Mouse (Mus musculus) stomach, embryonic 15.5 days (tissue): ENCODE results near the gene Cnn3. TPM values are rescaled to one million over a fixed set of nuclear protein-coding genes. Genes with fewer than 3 reads are reported as not detected.

ENCODE experiments used
- ATAC-seq: fragments of 200-750 bp; cut with Nextera tagmentation; 2 replicates; pipeline ENCODE4 v1.8.0; 2017; ENCODE audit warnings: low read depth, moderate number of reproducible peaks, moderate TSS enrichment; ENCODE audit not compliant: insufficient read depth, low FRiP score
- H3K27ac ChIP-seq: fragments of 300-500 bp; sonication (generic); 2 replicates; pipeline ENCODE4 v1.5.1; 2015; ENCODE audit warnings: mild to moderate bottlenecking, inconsistent platforms
- H3K27me3 ChIP-seq: fragments of 300-500 bp; sonication (generic); replicated peaks from 2 replicates; pipeline ENCODE4 v1.6.1; 2015; ENCODE audit warnings: inconsistent platforms
- H3K36me3 ChIP-seq: fragments of 300-500 bp; sonication (generic); 2 replicates; pipeline ENCODE4 v1.6.1; 2015; ENCODE audit warnings: inconsistent platforms
- H3K4me1 ChIP-seq: fragments of 300-500 bp; sonication (generic); 2 replicates; pipeline ENCODE4 v1.6.1; 2015; ENCODE audit warnings: inconsistent platforms
- H3K4me2 ChIP-seq: fragments of 300-500 bp; sonication (generic); 2 replicates; pipeline ENCODE4 v1.6.1; 2015; ENCODE audit warnings: mild to moderate bottlenecking, inconsistent platforms
- H3K4me3 ChIP-seq: fragments of 300-500 bp; sonication (generic); replicated peaks from 2 replicates; pipeline ENCODE4 v1.5.1; 2015; ENCODE audit warnings: inconsistent platforms
- H3K9ac ChIP-seq: fragments of 300-500 bp; sonication (generic); 2 replicates; pipeline ENCODE4 v1.6.1; 2015; ENCODE audit warnings: inconsistent platforms
- H3K9me3 ChIP-seq: fragments of 300-500 bp; sonication (generic); 2 replicates; pipeline ENCODE4 v1.6.1; 2016; ENCODE audit warnings: inconsistent platforms
- WGBS: fragments of 180-500 bp; shearing (Covaris S2); methylation state at CpG from one replicate; pipeline ENCODE4 v1.1.7; 2015; 5-methylcytosine and 5-hydroxymethylcytosine counted together
- polyA plus RNA-seq: library from polyadenylated mRNA; unstranded; fragments of >200 nt; fragmentation: Nextera tagmentation; extraction: Ambion mirVana; gene quantifications from 2 replicates; pipeline ENCODE4 v1.2.1, GENCODE M21; 2015

Gene Cnn3
- polyA plus RNA-seq, 1 experiment from 2014 or later = 525 TPM

DNA sequence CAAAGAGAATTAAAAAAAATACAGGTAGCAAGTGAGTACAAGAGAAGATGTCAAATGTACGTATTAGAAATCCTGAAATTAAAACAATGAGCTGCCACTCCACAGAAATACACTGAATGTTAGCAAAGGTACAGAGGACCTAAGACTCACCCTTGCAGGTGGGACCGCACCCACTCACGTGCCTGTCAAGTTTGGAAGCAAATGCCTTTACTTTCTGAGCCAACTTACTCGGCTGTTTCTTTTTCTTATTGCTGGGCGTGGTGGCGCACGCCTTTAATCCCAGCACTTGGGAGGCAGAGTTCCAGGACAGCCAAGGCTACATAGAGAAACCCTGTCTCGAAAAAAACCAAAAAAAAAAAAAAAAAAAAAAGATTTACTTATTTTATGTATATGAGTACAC lies 3.9 kb upstream of the Cnn3 start:
- WGBS = 71% methylated on average over 8 of the region's 8 CpGs
- ATAC-seq = no peak
- Histone ChIP-seq H3K9ac (no peak overlapping the region), H3K36me3 (no peaks in the 10 kb centered on the region), H3K27ac (no peak overlapping the region), H3K4me2 (no peak overlapping the region), H3K4me3 (no peak overlapping the region), H3K4me1 (0 out of 2 replicates have a peak, but pooled peaks cover 11% of the 10 kb centered on the region), H3K27me3 (no peaks in the 10 kb centered on the region), H3K9me3 (no peaks in the 10 kb centered on the region)

DNA sequence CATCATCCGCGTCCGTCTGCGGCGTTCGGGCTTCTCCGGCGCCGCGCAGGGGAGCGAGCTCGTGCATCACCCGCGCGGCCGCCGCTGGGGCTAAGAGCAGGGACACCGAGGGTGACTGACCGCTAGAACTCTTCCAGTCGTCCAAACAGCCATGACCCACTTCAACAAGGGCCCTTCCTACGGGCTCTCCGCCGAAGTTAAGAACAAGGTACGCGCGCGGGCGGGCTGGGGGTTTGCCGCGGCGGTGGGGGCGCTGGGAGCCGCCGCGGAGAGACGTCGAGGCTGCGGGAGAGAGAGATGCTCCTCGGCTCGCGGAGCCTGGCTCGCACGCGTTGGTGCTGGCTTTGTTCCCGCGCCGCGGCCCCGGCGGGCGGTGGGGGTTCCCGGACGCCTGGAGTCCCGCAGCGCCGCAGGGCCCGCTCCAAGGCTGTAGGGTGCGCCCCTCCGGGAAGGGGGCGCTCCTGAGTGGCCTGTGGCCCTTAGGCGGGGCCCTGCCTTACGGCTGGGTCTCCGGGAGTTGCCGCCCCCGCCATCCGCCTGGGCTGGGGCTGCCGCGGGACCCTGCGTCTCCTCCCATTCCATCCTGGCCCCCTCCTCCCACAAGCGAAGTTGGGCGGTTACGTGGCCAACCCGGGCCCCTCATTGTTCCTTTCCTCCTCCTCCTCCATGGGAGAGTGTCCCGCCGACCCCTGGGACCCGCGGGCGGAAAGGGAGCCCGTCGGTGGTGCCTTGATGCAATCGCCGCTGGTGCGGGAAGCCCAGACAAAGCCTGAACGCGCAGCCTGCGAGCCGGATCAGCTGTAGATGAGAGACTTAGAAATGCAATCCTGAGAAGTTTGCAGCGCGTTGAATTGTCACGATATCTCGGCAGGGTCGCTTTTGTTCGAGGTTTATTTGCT lies 573 bp downstream of the Cnn3 start:
- Histone ChIP-seq H3K36me3 (no peaks in the 10 kb centered on the region), H3K9ac (peak overlapping the region; percentile 97), H3K27ac (peak overlapping the region; percentile 98), H3K4me3 (peak overlapping the region; percentile 91), H3K27me3 (no peaks in the 10 kb centered on the region), H3K4me1 (peaks cover 25% of the 10 kb centered on the region; the same call in 1 of the 2 replicates), H3K4me2 (peak overlapping the region; percentile 86), H3K9me3 (no peaks in the 10 kb centered on the region)
- under 1% methylated on average over 84 of the region's 93 CpGs for WGBS
- peak; percentile 81 for ATAC-seq

DNA sequence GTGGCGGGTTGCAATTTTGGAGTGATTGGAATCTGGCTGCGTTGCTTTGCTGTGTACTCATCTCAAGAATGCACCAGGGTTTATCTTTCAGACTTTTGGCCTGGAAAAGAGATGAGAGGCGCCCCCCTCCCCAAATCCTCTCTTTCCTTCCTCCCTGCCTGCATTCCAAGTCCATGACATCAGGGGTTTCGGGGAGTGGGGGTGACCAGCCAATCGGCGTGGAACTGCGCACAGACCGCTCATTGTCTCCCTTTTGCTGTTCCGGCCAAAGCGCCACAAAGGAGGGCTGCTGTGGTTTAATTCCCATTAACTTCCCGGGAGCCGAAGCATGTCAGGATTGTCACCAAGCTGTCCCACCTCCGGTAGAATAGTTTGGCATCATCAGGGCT lies 1.2 kb downstream of the Cnn3 start:
- peak overlapping the region; percentile 91 for H3K4me3 ChIP-seq
- peak overlapping the region; percentile 86 for H3K4me2 ChIP-seq
- no peaks in the 10 kb centered on the region for H3K27me3 ChIP-seq
- H3K36me3 ChIP-seq = no peaks in the 10 kb centered on the region
- H3K9me3 ChIP-seq = no peaks in the 10 kb centered on the region
- H3K27ac ChIP-seq = peak overlapping the region; percentile 98
- peaks cover 30% of the 10 kb centered on the region; the same call in 1 of the 2 replicates for H3K4me1 ChIP-seq
- peak overlapping the region; percentile 97 for H3K9ac ChIP-seq
- under 1% methylated on average over 13 of the region's 13 CpGs for WGBS
- peak; percentile 41; the same call in 1 of the 2 replicates for ATAC-seq

DNA sequence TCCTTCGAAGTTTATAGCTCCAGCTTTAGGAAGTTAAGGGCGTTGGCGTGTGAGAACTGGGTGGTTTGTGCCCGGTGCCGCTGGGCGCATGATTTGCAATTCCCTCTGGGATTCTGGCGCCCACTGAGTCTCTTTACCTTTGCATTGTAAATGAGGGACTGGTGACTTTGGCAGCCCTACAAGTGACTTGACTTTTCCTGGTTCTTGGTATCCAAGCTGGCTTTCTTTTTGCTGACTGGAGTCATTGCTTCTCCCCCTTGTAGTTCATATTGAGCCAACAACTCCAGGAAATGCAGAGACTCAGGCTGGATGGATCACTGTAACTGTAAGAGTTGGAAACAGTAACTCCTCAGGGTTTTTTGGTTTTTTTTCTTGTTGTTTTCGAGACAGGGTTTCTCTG lies 1.9 kb downstream of the Cnn3 start:
- 7% methylated on average over 8 of the region's 8 CpGs for WGBS
- Histone ChIP-seq H3K4me1 (peaks cover 37% of the 10 kb centered on the region; the same call in 1 of the 2 replicates), H3K27me3 (no peaks in the 10 kb centered on the region), H3K4me2 (peak overlapping the region; percentile 86), H3K9me3 (no peaks in the 10 kb centered on the region), H3K36me3 (no peaks in the 10 kb centered on the region), H3K27ac (peak overlapping the region; percentile 98), H3K9ac (peak overlapping the region; percentile 97; the same call in 1 of the 2 replicates), H3K4me3 (peak overlapping the region; percentile 91)
- ATAC-seq = no peak

DNA sequence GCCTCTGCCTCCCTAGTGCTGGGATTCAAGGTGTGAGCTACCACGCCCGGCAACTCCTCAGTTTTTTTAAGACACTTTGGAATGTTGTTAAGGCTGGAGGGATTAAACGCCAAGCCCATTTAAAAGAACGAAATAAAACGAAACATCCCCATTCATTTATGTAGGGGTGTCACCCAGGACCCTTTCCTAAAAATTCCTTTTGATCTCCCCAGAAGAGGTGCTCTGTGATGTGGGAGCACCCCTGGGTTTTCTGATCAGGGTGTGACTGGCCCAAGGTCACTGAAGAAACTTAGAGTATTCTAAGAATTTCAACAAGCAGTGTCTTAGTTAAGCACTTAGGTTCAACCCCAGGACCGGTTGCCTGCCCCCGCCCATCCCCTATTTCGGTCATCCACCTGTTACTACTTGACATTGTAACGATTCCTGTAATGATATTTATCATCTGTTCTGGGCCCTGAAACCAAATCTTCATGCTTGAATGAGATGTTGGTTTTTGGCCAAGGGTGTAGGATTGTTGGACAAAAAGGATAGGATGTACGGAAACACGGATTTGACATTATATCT lies 2.5 kb downstream of the Cnn3 start:
- WGBS = 44% methylated on average over 11 of the region's 11 CpGs
- peak overlapping the region; percentile 98 for H3K27ac ChIP-seq
- no peak for ATAC-seq
- no peaks in the 10 kb centered on the region for H3K36me3 ChIP-seq
- H3K9ac ChIP-seq = no peak overlapping the region
- peak overlapping the region; percentile 86 for H3K4me2 ChIP-seq
- H3K27me3 ChIP-seq = no peaks in the 10 kb centered on the region
- peaks cover 41% of the 10 kb centered on the region for H3K4me1 ChIP-seq
- H3K4me3 ChIP-seq = peak overlapping the region; percentile 91
- H3K9me3 ChIP-seq = no peaks in the 10 kb centered on the region

DNA sequence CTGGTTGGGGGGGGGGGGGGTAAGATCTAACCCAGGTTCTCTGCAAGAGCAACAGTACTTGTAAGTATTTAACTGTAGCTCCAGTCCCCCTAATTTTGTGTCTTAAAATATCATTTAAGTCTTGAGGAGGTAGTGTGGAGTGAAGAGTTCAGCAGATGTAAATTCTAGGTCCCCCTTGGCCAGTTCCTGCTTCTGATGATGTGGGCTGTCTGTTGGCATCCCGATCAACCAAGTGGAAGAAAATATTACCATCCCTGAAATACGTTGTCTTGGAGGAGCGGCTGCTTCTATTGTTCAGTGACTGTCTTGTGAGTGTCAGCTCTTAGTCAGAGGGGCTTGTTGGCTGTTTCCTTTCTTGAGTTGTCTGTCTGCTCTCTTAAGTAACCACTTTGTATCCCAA lies 3.2 kb downstream of the Cnn3 start:
- no peak overlapping the region for H3K9ac ChIP-seq
- no peak overlapping the region for H3K27ac ChIP-seq
- WGBS = 61% methylated on average over 3 of the region's 3 CpGs
- no peaks in the 10 kb centered on the region for H3K36me3 ChIP-seq
- no peak for ATAC-seq
- H3K4me2 ChIP-seq = peak overlapping the region; percentile 86
- no peaks in the 10 kb centered on the region for H3K9me3 ChIP-seq
- H3K4me1 ChIP-seq = peaks cover 48% of the 10 kb centered on the region
- H3K27me3 ChIP-seq = no peaks in the 10 kb centered on the region
- 0 out of 2 replicates have a peak overlapping the region, but pooled peaks have one; percentile 91 for H3K4me3 ChIP-seq

DNA sequence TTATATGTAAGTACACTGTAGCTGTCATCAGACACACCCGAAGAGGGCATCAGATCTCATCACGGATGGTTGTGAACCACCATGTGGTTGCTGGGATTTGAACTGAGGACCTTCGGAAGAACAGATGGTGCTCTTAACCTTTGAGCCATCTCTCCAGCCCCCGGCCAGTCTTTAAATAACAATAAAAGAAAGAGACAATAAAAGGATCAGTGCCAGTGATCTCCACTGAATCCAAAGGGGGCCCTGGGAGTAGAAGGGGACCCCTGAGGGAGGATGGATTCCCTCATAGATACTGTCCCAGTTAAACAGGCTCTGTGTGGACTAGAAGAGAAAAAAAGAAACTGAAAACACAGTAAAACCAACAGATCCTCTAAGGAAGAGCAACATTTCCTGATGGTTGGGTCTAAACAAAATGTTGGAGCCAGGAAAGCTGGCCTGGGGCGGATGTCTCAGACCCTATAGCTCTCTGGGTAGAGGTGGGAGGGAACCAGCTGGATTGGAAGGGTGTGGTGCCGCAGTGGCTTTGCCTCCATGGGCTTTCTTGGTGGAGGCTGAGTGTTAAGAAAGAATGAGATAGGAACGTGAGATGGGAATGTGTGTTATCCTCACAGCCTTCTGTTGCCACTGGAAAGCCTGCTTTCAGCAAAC lies 4.1 kb downstream of the Cnn3 start:
- H3K36me3 ChIP-seq = no peaks in the 10 kb centered on the region
- peak overlapping the region; percentile 9; the same call in 1 of the 2 replicates for H3K27ac ChIP-seq
- no peak for ATAC-seq
- no peak overlapping the region for H3K4me2 ChIP-seq
- H3K4me1 ChIP-seq = peaks cover 50% of the 10 kb centered on the region
- H3K9ac ChIP-seq = no peak overlapping the region
- 57% methylated on average over 7 of the region's 7 CpGs for WGBS
- H3K4me3 ChIP-seq = no peak overlapping the region
- H3K9me3 ChIP-seq = no peaks in the 10 kb centered on the region
- H3K27me3 ChIP-seq = no peaks in the 10 kb centered on the region

DNA sequence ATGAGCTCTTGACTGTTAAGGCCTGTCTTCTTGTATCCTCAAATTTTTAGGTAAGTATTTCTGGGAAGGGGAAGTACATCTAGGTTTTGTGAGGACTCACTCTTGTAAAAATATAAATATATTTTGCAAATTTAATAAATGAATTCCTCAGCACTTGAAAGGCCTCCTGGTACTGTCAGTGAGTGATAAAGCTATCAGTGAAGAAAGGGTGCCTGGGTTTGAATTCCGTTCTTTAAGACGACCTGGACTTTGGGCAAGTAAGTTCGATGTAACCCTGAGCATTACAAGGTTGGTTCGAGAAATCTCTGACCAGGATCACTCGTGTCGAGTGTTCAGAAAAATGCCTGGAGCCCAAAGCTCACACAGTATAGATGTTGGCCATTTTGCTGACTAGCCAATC lies 7.1 kb downstream of the Cnn3 start:
- peak overlapping the region; percentile 29; the same call in 1 of the 2 replicates for H3K4me2 ChIP-seq
- 73% methylated on average over 6 of the region's 6 CpGs for WGBS
- ATAC-seq = no peak
- H3K4me1 ChIP-seq = peaks cover 67% of the 10 kb centered on the region
- H3K27ac ChIP-seq = peak overlapping the region; percentile 73
- H3K36me3 ChIP-seq = no peaks in the 10 kb centered on the region
- H3K27me3 ChIP-seq = no peaks in the 10 kb centered on the region
- H3K4me3 ChIP-seq = no peak overlapping the region
- H3K9ac ChIP-seq = no peak overlapping the region
- no peaks in the 10 kb centered on the region for H3K9me3 ChIP-seq

DNA sequence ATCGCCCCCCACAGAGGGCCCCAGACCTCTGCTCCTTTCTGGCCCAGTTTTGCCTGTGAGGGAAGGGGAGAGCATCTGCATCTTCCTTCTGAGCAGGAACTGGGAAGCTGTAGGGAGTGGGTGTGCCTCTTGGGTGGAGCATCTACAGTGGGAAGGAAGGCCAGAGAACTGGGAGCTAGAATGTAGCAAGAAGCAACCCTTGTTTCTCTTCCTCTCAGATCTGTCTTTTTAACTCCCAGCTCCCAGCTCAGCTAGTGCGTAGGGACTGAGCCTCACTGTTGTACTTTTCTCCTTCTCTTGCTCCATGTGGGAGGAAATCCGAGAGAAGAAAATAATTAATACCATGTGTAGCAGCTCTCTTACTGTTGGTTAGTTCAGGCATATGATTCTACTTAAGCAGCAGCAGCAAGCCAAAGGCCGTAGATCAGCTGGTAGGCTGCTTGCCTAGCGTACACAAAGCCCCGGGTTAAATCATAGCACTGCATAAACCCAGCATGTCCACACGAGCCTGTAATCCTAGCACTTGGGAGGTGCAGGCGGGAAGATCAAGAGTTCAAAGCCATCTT lies 7.8 kb downstream of the Cnn3 start:
- Histone ChIP-seq H3K36me3 (no peaks in the 10 kb centered on the region), H3K4me3 (no peak overlapping the region), H3K27me3 (no peaks in the 10 kb centered on the region), H3K4me2 (peak overlapping the region; percentile 29), H3K9me3 (no peaks in the 10 kb centered on the region), H3K4me1 (peaks cover 68% of the 10 kb centered on the region), H3K27ac (peak overlapping the region; percentile 73), H3K9ac (no peak overlapping the region)
- peak; percentile 45; the same call in 1 of the 2 replicates for ATAC-seq
- whole genome bisulfite sequencing = 30% methylated on average over 8 of the region's 8 CpGs

DNA sequence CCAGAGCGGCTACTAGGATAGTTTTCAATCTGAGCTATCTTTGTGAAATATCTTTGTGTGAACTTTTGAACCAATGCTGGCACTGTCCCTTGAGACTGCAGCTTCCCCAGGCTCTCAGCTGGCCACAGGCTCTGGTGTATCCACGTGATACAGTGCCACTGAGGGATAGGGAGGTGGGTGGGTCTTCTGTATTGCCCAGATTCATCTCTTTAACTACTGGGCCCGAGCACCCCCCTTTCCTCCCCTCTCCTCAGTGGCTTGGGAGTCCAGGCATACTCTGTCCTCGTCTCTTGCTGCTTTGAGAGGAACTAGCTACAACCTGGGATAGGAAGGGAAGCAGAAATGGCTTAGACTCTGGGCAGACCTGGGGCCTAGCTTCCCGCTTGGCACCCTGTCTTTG lies 9.0 kb downstream of the Cnn3 start:
- Histone ChIP-seq H3K27me3 (no peaks in the 10 kb centered on the region), H3K4me1 (peaks cover 69% of the 10 kb centered on the region), H3K9ac (no peak overlapping the region), H3K36me3 (no peaks in the 10 kb centered on the region), H3K4me3 (no peak overlapping the region), H3K4me2 (no peak overlapping the region), H3K9me3 (no peaks in the 10 kb centered on the region), H3K27ac (no peak overlapping the region)
- 69% methylated on average over 5 of the region's 5 CpGs for WGBS
- ATAC-seq = no peak

DNA sequence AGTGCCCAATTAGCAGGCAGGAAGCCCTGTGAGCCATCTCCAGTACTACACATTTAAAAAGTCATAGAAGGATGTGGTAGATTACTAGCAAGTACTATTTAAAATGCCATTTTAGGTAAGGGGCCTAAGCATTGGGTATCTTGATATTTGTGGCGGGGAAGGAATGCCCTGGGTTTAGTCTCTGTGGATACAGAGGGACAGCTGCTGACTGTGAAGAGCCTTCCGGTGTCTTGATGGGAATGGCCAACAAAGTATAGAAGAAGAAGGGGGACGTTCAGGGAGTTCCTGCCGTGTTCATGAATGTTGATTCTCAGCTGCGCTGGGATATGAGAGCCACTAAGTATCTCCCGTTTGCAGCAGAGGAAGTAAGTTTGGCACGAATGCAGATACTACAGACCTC lies 10.8 kb downstream of the Cnn3 start:
- no peaks in the 10 kb centered on the region for H3K27me3 ChIP-seq
- no peak for ATAC-seq
- H3K27ac ChIP-seq = no peak overlapping the region
- H3K36me3 ChIP-seq = no peaks in the 10 kb centered on the region; the same call in 1 of the 2 replicates
- peaks cover 65% of the 10 kb centered on the region for H3K4me1 ChIP-seq
- no peak overlapping the region for H3K4me3 ChIP-seq
- H3K9me3 ChIP-seq = no peaks in the 10 kb centered on the region
- WGBS = 76% methylated on average over 7 of the region's 7 CpGs
- H3K4me2 ChIP-seq = no peak overlapping the region
- H3K9ac ChIP-seq = no peak overlapping the region
